Mouse (Mus musculus) E14TG2a.4 (cell line): Measurements from ENCODE around the gene Pms1.

Experiments used
- CTCF ChIP-seq: conservative IDR thresholded peaks from 2 replicates; pipeline ENCODE4 v1.5.1; 2014; ENCODE audit warnings: low read length
- NANOG ChIP-seq: IDR thresholded peaks from 2 replicates; pipeline ENCODE4 v1.6.1; 2014; ENCODE audit warnings: borderline replicate concordance, low read length, mixed read lengths

DNA sequence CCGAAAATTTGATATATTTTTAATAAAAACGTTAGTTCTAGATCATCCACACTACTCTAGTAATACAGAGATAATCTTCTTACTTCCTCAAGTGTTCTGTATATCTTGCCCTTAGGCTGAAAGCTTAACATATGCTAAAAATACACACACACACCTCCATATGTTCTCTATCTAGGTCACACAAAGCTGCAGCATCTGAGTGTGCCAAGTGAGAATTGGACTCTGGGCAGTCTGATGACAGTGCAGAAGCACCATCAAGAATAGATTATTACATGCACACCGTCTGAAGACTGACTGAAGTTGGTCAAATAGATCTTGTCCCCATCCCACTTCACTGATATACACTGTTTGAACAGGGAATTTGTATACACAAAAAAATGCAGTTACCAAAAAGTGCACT is 71.2 kb downstream of the Pms1 start:
- TF ChIP-seq CTCF (no peak), NANOG (no peak)
